Mouse (Mus musculus): ENCODE results near the gene Kif1a. TPM values are rescaled to one million over a fixed set of nuclear protein-coding genes. Genes with fewer than 3 reads are reported as not detected.

Gene Kif1a
- polyA plus RNA-seq, 1 experiment from 2014 or later: 82.8 TPM

DNA sequence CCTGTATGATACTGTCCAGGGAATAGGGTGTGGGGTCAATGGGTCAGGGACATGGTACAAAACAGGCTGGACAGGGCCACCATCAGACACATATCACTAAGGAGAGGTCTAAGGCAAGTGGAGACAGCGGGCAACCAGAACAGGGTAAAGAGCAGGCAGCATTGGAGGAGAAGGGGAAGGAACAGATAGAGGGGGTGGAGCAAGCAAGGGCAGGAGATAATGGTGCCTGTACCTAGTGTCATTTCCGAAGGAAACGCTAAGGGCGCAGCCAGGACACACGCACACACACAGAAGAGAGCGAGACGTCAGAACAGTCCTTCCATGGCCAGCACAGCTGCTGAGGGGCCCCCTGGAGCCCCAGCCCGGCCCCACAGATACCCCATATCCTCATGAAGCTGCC, 75.2 kb downstream of the Kif1a start:
- Histone ChIP-seq H3K36me3 (ENCODE audit: control insufficient read depth, insufficient read depth, low read length) (no peaks in the 10 kb centered on the region), H3K9me3 (ENCODE audit: control insufficient read depth, low read length) (no peaks in the 10 kb centered on the region), H3K4me3 (ENCODE audit: low read depth, low read length) (no peak overlapping the region), H3K4me1 (replicated peaks; ENCODE audit: control insufficient read depth, insufficient read depth, low read length) (no peaks in the 10 kb centered on the region), H3K4me2 (replicated peaks; ENCODE audit: low read depth, low read length) (no peak overlapping the region), H3K27me3 (ENCODE audit: control insufficient read depth, insufficient read depth, low read length) (no peaks in the 10 kb centered on the region), H3K27ac (ENCODE audit: low read depth, low read length) (no peak overlapping the region), H3K9ac (ENCODE audit: low read depth, low read length) (no peak overlapping the region)
- no peak for DNase-seq (ENCODE audit: low spot score)
- WGBS: 87% methylated on average over 8 of the region's 8 CpGs
- ATAC-seq (ENCODE audit: low FRiP score): no peak

- H3K36me3 ChIP-seq (ENCODE audit: control insufficient read depth, insufficient read depth, low read length): peaks cover 2% of the 10 kb centered on the region; the same call in 1 of the 2 replicates
- H3K9me3 ChIP-seq (ENCODE audit: control insufficient read depth, low read length): no peaks in the 10 kb centered on the region
- DNase-seq (ENCODE audit: low spot score): no peak
- 89% methylated on average over 4 of the region's 4 CpGs for WGBS
- H3K27me3 ChIP-seq (ENCODE audit: control insufficient read depth, insufficient read depth, low read length): no peaks in the 10 kb centered on the region
- no peak overlapping the region for H3K27ac ChIP-seq (ENCODE audit: low read depth, low read length)
- no peak overlapping the region for H3K9ac ChIP-seq (ENCODE audit: low read depth, low read length)
- no peak for ATAC-seq (ENCODE audit: low FRiP score)
- H3K4me1 ChIP-seq (replicated peaks; ENCODE audit: control insufficient read depth, insufficient read depth, low read length): no peaks in the 10 kb centered on the region
- H3K4me2 ChIP-seq (replicated peaks; ENCODE audit: low read depth, low read length): no peak overlapping the region
- H3K4me3 ChIP-seq (ENCODE audit: low read depth, low read length): no peak overlapping the region
These were observed 81.1 kb downstream of the Kif1a start for GRCm38 (mm10) chr1:93020602-93021001.

- Histone ChIP-seq H3K27ac (ENCODE audit: low read depth, low read length) (no peak overlapping the region), H3K27me3 (ENCODE audit: control insufficient read depth, insufficient read depth, low read length) (no peaks in the 10 kb centered on the region), H3K4me3 (ENCODE audit: low read depth, low read length) (no peak overlapping the region), H3K9ac (ENCODE audit: low read depth, low read length) (no peak overlapping the region), H3K4me2 (replicated peaks; ENCODE audit: low read depth, low read length) (no peak overlapping the region), H3K36me3 (ENCODE audit: control insufficient read depth, insufficient read depth, low read length) (peaks cover 2% of the 10 kb centered on the region; the same call in 1 of the 2 replicates), H3K9me3 (ENCODE audit: control insufficient read depth, low read length) (no peaks in the 10 kb centered on the region), H3K4me1 (replicated peaks; ENCODE audit: control insufficient read depth, insufficient read depth, low read length) (no peaks in the 10 kb centered on the region)
- DNase-seq (ENCODE audit: low spot score) (no peak), ATAC-seq (ENCODE audit: low FRiP score) (no peak)
- WGBS: 87% methylated on average over 10 of the region's 10 CpGs
These were observed 83.0 kb downstream of the Kif1a start for GRCm38 (mm10) chr1:93018716-93019115.

DNA sequence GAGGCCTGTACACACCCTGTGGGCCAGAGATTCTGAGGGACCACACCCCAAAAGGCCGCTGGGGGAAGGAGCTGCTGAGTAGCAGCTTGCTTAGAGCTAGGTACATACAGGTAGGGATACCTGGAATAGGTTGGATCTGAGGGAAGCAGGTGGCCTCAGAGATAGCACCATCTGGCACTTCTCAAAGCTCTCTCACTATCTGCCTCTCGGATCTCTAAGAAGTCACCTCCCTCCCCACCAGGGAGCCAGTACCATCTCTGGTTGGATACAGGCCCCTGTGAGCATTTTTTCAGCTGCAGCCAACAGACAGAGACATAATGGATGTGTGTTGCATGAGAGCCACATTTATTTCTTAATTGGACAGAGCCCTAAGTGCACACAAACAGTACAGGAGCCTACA, 86.6 kb downstream of the Kif1a start:
- H3K4me2 ChIP-seq (replicated peaks; ENCODE audit: low read depth, low read length): no peak overlapping the region
- no peak overlapping the region for H3K9ac ChIP-seq (ENCODE audit: low read depth, low read length)
- ATAC-seq (ENCODE audit: low FRiP score) (no peak), DNase-seq (ENCODE audit: low spot score) (no peak)
- H3K36me3 ChIP-seq (ENCODE audit: control insufficient read depth, insufficient read depth, low read length): peaks cover 2% of the 10 kb centered on the region; the same call in 1 of the 2 replicates
- no peaks in the 10 kb centered on the region for H3K4me1 ChIP-seq (replicated peaks; ENCODE audit: control insufficient read depth, insufficient read depth, low read length)
- H3K4me3 ChIP-seq (ENCODE audit: low read depth, low read length): no peak overlapping the region
- WGBS: 72% methylated on average over 2 of the region's 2 CpGs
- H3K27ac ChIP-seq (ENCODE audit: low read depth, low read length): no peak overlapping the region
- H3K27me3 ChIP-seq (ENCODE audit: control insufficient read depth, insufficient read depth, low read length): no peaks in the 10 kb centered on the region
- no peaks in the 10 kb centered on the region for H3K9me3 ChIP-seq (ENCODE audit: control insufficient read depth, low read length)

DNA sequence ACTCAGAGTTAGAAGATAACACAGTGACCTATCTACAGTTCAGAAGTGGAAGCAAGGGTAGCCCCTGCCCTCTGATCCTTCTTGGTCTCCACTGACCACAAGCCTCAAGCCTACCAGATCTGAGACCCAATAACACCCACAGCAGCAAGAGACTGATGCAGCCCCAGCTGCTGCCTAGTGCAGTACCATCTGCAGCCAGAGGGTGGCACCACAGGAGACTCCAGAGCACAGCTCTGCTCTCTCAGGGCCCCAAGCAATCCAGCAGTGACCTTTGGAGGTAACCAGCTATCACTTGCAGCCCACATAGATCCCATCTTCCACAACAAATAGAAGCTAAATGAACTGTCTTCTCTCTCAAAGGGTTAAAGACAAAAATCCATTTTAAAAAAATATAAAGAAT, 87.3 kb downstream of the Kif1a start:
- Histone ChIP-seq H3K9me3 (ENCODE audit: control insufficient read depth, low read length) (no peaks in the 10 kb centered on the region), H3K4me2 (replicated peaks; ENCODE audit: low read depth, low read length) (no peak overlapping the region), H3K27me3 (ENCODE audit: control insufficient read depth, insufficient read depth, low read length) (no peaks in the 10 kb centered on the region), H3K4me1 (replicated peaks; ENCODE audit: control insufficient read depth, insufficient read depth, low read length) (no peaks in the 10 kb centered on the region), H3K36me3 (ENCODE audit: control insufficient read depth, insufficient read depth, low read length) (peaks cover 2% of the 10 kb centered on the region; the same call in 1 of the 2 replicates), H3K9ac (ENCODE audit: low read depth, low read length) (no peak overlapping the region), H3K27ac (ENCODE audit: low read depth, low read length) (no peak overlapping the region), H3K4me3 (ENCODE audit: low read depth, low read length) (no peak overlapping the region)
- ATAC-seq (ENCODE audit: low FRiP score) (peak; percentile 47; the same call in 1 of the 2 replicates), DNase-seq (ENCODE audit: low spot score) (peak; percentile 81)

DNA sequence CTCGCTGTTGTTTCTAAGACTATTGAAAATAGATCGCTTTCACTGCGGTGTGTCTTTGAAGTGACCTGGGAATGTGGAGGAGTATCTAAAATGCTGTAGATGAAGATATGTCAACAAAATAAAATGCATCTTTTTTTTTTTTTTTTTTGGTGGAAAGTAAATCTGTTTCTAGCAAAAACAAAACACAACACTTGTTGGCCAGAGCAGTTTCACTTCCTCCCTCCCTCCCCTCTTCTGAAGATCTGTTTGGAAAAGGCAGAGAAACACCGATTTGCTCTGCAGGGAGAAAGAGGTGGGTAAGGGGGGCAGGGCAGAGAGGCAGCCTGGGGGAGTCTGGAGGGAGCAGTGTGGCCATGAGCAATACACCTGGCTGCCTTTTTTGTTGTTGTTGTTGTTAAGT, 88.4 kb downstream of the Kif1a start:
- no peak overlapping the region for H3K4me2 ChIP-seq (replicated peaks; ENCODE audit: low read depth, low read length)
- no peaks in the 10 kb centered on the region for H3K36me3 ChIP-seq (ENCODE audit: control insufficient read depth, insufficient read depth, low read length)
- H3K4me1 ChIP-seq (replicated peaks; ENCODE audit: control insufficient read depth, insufficient read depth, low read length): no peaks in the 10 kb centered on the region
- WGBS: 79% methylated on average over 4 of the region's 4 CpGs
- no peaks in the 10 kb centered on the region for H3K27me3 ChIP-seq (ENCODE audit: control insufficient read depth, insufficient read depth, low read length)
- DNase-seq (ENCODE audit: low spot score) (no peak), ATAC-seq (ENCODE audit: low FRiP score) (no peak)
- H3K9ac ChIP-seq (ENCODE audit: low read depth, low read length): no peak overlapping the region
- no peak overlapping the region for H3K4me3 ChIP-seq (ENCODE audit: low read depth, low read length)
- no peak overlapping the region for H3K27ac ChIP-seq (ENCODE audit: low read depth, low read length)
- no peaks in the 10 kb centered on the region for H3K9me3 ChIP-seq (ENCODE audit: control insufficient read depth, low read length)

- Histone ChIP-seq H3K4me3 (ENCODE audit: low read depth, low read length) (no peak overlapping the region), H3K36me3 (ENCODE audit: control insufficient read depth, insufficient read depth, low read length) (no peaks in the 10 kb centered on the region), H3K9me3 (ENCODE audit: control insufficient read depth, low read length) (no peaks in the 10 kb centered on the region), H3K9ac (ENCODE audit: low read depth, low read length) (no peak overlapping the region), H3K27ac (ENCODE audit: low read depth, low read length) (no peak overlapping the region), H3K4me1 (replicated peaks; ENCODE audit: control insufficient read depth, insufficient read depth, low read length) (no peaks in the 10 kb centered on the region), H3K27me3 (ENCODE audit: control insufficient read depth, insufficient read depth, low read length) (no peaks in the 10 kb centered on the region), H3K4me2 (replicated peaks; ENCODE audit: low read depth, low read length) (no peak overlapping the region)
- 81% methylated on average over 7 of the region's 7 CpGs for WGBS
- no peak for DNase-seq (ENCODE audit: low spot score)
- ATAC-seq (ENCODE audit: low FRiP score): no peak
These were observed 89.6 kb downstream of the Kif1a start for GRCm38 (mm10) chr1:93012103-93012585.

DNA sequence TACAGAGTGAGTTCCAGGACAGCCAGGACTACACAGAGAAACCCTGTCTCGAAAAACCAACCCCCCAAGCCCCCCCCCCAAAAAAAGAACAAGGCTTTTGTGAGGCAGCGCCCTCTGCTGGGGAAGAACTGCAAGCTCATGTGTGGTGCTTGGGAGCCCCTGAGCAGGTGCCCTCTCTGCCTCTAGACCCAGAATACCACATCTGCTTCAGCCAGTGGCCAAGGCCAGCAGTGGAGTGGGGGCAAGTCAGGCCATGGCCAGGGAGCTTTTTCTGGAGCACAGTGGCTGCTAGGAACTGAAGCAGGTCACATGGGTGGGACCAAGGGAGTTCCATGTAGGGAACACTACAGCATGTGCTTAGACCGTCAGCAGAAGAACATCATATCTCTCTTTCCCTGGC, 91.0 kb downstream of the Kif1a start:
- H3K36me3 ChIP-seq (ENCODE audit: control insufficient read depth, insufficient read depth, low read length): no peaks in the 10 kb centered on the region
- 36% methylated on average over 3 of the region's 3 CpGs for WGBS
- no peaks in the 10 kb centered on the region for H3K9me3 ChIP-seq (ENCODE audit: control insufficient read depth, low read length)
- ATAC-seq (ENCODE audit: low FRiP score): no peak
- no peak overlapping the region for H3K9ac ChIP-seq (ENCODE audit: low read depth, low read length)
- H3K4me3 ChIP-seq (ENCODE audit: low read depth, low read length): no peak overlapping the region
- H3K27ac ChIP-seq (ENCODE audit: low read depth, low read length): no peak overlapping the region
- no peaks in the 10 kb centered on the region for H3K27me3 ChIP-seq (ENCODE audit: control insufficient read depth, insufficient read depth, low read length)
- no peaks in the 10 kb centered on the region for H3K4me1 ChIP-seq (replicated peaks; ENCODE audit: control insufficient read depth, insufficient read depth, low read length)
- H3K4me2 ChIP-seq (replicated peaks; ENCODE audit: low read depth, low read length): no peak overlapping the region
- peak; percentile 59 for DNase-seq (ENCODE audit: low spot score)

DNA sequence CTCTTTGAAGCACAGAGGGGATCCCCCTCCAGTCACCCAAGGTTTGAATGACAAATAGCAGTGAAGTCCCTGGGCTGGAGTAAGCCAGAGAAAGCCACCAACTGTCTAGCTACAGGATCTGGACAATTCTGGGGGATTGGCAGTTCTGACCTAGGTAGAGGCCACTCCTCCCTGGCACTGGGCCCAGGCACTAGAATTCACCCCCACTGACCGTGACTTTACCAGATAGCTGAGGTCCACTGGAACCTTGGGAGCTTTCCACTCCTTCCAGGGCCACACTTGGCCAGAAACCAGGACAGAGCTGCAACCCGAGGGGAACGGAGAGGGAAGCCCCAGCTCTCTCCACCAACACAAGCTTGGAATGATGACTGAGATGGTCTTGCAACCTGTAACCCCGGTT, 92.6 kb downstream of the Kif1a start:
- H3K9ac ChIP-seq (ENCODE audit: low read depth, low read length): no peak overlapping the region
- H3K36me3 ChIP-seq (ENCODE audit: control insufficient read depth, insufficient read depth, low read length): no peaks in the 10 kb centered on the region
- H3K4me2 ChIP-seq (replicated peaks; ENCODE audit: low read depth, low read length): no peak overlapping the region
- H3K9me3 ChIP-seq (ENCODE audit: control insufficient read depth, low read length): no peaks in the 10 kb centered on the region
- H3K27me3 ChIP-seq (ENCODE audit: control insufficient read depth, insufficient read depth, low read length): no peaks in the 10 kb centered on the region
- WGBS: 81% methylated on average over 4 of the region's 4 CpGs
- no peaks in the 10 kb centered on the region for H3K4me1 ChIP-seq (replicated peaks; ENCODE audit: control insufficient read depth, insufficient read depth, low read length)
- DNase-seq (ENCODE audit: low spot score) (no peak), ATAC-seq (ENCODE audit: low FRiP score) (no peak)
- H3K4me3 ChIP-seq (ENCODE audit: low read depth, low read length): no peak overlapping the region
- H3K27ac ChIP-seq (ENCODE audit: low read depth, low read length): no peak overlapping the region

All from hindbrain, embryonic 11.5 days (tissue).